Mouse (Mus musculus) myocyte (in vitro differentiated cells): ENCODE measurements at regions not wholly inside any gene's neighbourhood (a gene's known extent, or its start where the extent isn't known, plus 50 kb on each side); places are given as distances from the start of the nearest gene placed in this dataset.

Experiments
- H3K27me3 ChIP-seq: one replicate; pipeline ENCODE4 v1.6.1; 2011; ENCODE audit not compliant: control insufficient read depth, insufficient read depth, insufficient read length
- H3K36me3 ChIP-seq: one replicate; pipeline ENCODE4 v1.6.1; 2011; ENCODE audit not compliant: control insufficient read depth, insufficient read depth
- H3K4me2 ChIP-seq: one replicate; pipeline ENCODE4 v1.6.1; 2011; ENCODE audit warnings: low read depth, control low read depth
- H3K4me3 ChIP-seq: one replicate; pipeline ENCODE4 v1.5.1; 2011; ENCODE audit warnings: mild to moderate bottlenecking, control low read depth, moderate library complexity
- H3K79me2 ChIP-seq: one replicate; pipeline ENCODE4 v1.6.1; 2011; ENCODE audit not compliant: control insufficient read depth, insufficient read depth
- H3ac ChIP-seq: one replicate; pipeline ENCODE4 v1.6.1; 2011; ENCODE audit not compliant: control insufficient read depth, insufficient read length
- CEBPB ChIP-seq: IDR thresholded peaks from 2 replicates; pipeline ENCODE4 v1.6.1; 2011; ENCODE audit warnings: mild to moderate bottlenecking, moderate library complexity; ENCODE audit not compliant: poor library complexity, insufficient read depth, severe bottlenecking
- E2F4 ChIP-seq: IDR thresholded peaks from one replicate; pipeline ENCODE4 v1.6.1; 2011; ENCODE audit warnings: mild to moderate bottlenecking, control low read depth, moderate library complexity; ENCODE audit not compliant: insufficient read depth
- MAX ChIP-seq: IDR thresholded peaks from one replicate; pipeline ENCODE4 v1.6.1; 2011; ENCODE audit warnings: low read depth, mild to moderate bottlenecking, control low read depth
- MYOD1 ChIP-seq, 3 experiments: IDR thresholded peaks; one replicate each; pipeline ENCODE4 v1.6.1; 2011; ENCODE audit warnings: control low read depth in 2 of 3, low read depth in 2 of 3, mild to moderate bottlenecking in 2 of 3, moderate library complexity in 1 of 3; ENCODE audit not compliant: insufficient read length in 2 of 3, control insufficient read depth in 1 of 3
- POLR2AphosphoS2 ChIP-seq: IDR thresholded peaks from one replicate; pipeline ENCODE4 v1.6.1; 2011; ENCODE audit warnings: low read depth, control low read depth; ENCODE audit not compliant: insufficient read length
- TCF12 ChIP-seq: IDR thresholded peaks from one replicate; pipeline ENCODE4 v1.6.1; 2011; ENCODE audit warnings: mild to moderate bottlenecking, control low read depth; ENCODE audit not compliant: poor library complexity, insufficient read depth, severe bottlenecking

DNA sequence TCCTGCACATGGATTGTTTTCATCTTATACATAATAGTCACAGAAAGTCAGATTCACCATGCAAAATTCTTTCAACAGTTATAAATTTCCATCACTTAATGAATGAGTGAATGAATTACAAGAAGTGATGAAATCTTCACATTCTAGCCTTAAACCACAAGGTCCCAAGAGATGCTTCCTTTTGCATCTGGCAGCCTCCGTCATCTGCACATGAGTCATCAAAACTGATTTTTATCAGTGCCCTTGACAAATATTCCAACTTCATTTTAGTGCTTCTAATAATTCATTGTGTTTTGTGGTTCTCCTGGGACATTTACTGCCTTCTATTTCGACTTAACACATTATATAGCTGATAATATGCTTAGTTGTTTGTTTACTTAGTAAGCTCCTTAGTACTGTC, 1291.9 kb downstream of the Efna5 start:
- no peak overlapping the region for H3ac ChIP-seq
- no peak for TF ChIP-seq POLR2AphosphoS2
- TF ChIP-seq MYOD1 (IDR thresholded peaks at IDR 0.05; ENCODE audit: control insufficient read depth in 1 of 3, insufficient read length in 2 of 3, low read depth in 2 of 3): peak in 2 of 3 experiments; percentile 32 to 60
- peak; percentile 57 for TF ChIP-seq TCF12
- TF ChIP-seq CEBPB: peak; percentile 87
- no peak for TF ChIP-seq E2F4
- no peaks in the 10 kb centered on the region for H3K79me2 ChIP-seq
- no peak overlapping the region for H3K4me3 ChIP-seq
- H3K4me2 ChIP-seq: no peak overlapping the region
- no peaks in the 10 kb centered on the region for H3K27me3 ChIP-seq
- H3K36me3 ChIP-seq: no peaks in the 10 kb centered on the region

DNA sequence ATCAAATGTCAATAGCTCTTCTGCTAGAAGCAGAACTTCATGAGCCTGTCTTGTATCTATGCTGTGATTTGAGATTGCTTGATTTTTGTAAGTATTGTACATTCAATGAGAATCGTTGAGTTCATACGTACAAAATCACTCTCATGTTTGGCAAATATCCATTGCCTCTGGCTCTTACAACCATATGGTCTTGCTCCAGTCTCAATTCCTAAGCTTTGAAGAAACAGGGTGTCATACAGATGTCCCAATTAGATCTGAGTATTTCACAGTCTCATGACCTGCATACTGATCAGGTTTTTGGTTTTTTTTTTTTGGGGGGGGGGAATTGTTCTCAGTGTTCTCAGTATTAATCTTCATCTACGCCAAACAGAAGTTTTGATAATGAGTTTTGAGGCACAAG, 1302.2 kb downstream of the Efna5 start:
- Histone ChIP-seq H3K4me3 (no peak overlapping the region), H3K27me3 (no peaks in the 10 kb centered on the region), H3K36me3 (no peaks in the 10 kb centered on the region), H3ac (no peak overlapping the region), H3K79me2 (no peaks in the 10 kb centered on the region), H3K4me2 (no peak overlapping the region)
- no peak for TF ChIP-seq E2F4

DNA sequence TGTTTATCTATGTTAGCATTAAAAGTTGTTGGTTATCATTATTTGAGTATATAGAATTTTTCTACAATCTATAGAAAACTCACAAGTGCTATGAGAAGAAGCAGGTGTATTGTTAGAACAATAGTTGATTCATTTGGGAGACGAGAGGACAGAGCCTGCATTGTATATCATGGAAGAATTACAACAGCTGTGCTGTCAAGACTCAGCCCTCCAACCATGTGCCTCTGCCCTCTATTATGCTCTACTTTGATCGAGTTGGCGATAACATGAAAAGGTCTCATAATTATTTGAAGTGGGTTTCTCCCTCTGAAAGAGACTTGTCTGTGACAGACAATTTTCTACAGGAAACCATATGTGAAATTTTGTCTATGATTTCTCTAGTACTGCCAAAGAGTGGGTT, 1310.2 kb downstream of the Efna5 start:
- Histone ChIP-seq H3K36me3 (no peaks in the 10 kb centered on the region), H3K4me2 (no peak overlapping the region), H3K4me3 (no peak overlapping the region), H3K79me2 (no peaks in the 10 kb centered on the region), H3K27me3 (no peaks in the 10 kb centered on the region), H3ac (no peak overlapping the region)
- no peak for TF ChIP-seq MAX
- peak in 2 of 3 experiments; percentile 57 to 68 for TF ChIP-seq MYOD1 (IDR thresholded peaks at IDR 0.05; ENCODE audit: control insufficient read depth in 1 of 3, insufficient read length in 2 of 3, low read depth in 2 of 3)
